Mouse (Mus musculus) CH12.LX (cell line): ENCODE data around the gene Ccdc194.

ENCODE experiments used
- CHD2 ChIP-seq: IDR thresholded peaks from 2 replicates; pipeline ENCODE4 v1.6.1; 2011; ENCODE audit warnings: low read length, improper control_type of control experiment
- CTCF ChIP-seq, 2 experiments: IDR thresholded peaks in 1 of 2; conservative IDR thresholded peaks in 1 of 2; 2 replicates each; pipeline ENCODE4 v1.5.1; 2011 to 2012; ENCODE audit warnings: low read depth in 2 of 2, low read length in 2 of 2, improper control_type of control experiment in 1 of 2, inconsistent platforms in 1 of 2, mild to moderate bottlenecking in 1 of 2, moderate library complexity in 1 of 2
- E2F4 ChIP-seq: IDR thresholded peaks from 2 replicates; pipeline ENCODE4 v1.6.1; 2011; ENCODE audit warnings: low read depth, low read length, improper control_type of control experiment; ENCODE audit not compliant: insufficient replicate concordance
- EP300 ChIP-seq: IDR thresholded peaks from 2 replicates; pipeline ENCODE4 v1.6.1; 2011; ENCODE audit warnings: low read length, improper control_type of control experiment
- HCFC1 ChIP-seq: IDR thresholded peaks from 2 replicates; pipeline ENCODE4 v1.6.1; 2012; ENCODE audit warnings: low read depth, mild to moderate bottlenecking, inconsistent platforms, low read length, improper control_type of control experiment
- KAT2A ChIP-seq: IDR thresholded peaks from 2 replicates; pipeline ENCODE4 v1.6.1; 2012; ENCODE audit warnings: low read length, improper control_type of control experiment, inconsistent platforms; ENCODE audit not compliant: insufficient replicate concordance
- MEF2A ChIP-seq: IDR thresholded peaks from 2 replicates; pipeline ENCODE4 v1.6.1; 2014; ENCODE audit warnings: low read depth, mild to moderate bottlenecking, inconsistent platforms, low read length, improper control_type of control experiment, borderline replicate concordance
- NELFE ChIP-seq: IDR thresholded peaks from 2 replicates; pipeline ENCODE4 v1.6.1; 2011; ENCODE audit warnings: low read depth, low read length, improper control_type of control experiment
- POLR2A ChIP-seq: IDR thresholded peaks from 2 replicates; pipeline ENCODE4 v1.6.1; 2011; ENCODE audit warnings: low read depth, mild to moderate bottlenecking, improper control_type of control experiment, low read length
- POLR2AphosphoS2 ChIP-seq: IDR thresholded peaks from 2 replicates; pipeline ENCODE4 v1.6.1; 2011; ENCODE audit warnings: low read depth, low read length, improper control_type of control experiment
- RCOR1 ChIP-seq: conservative IDR thresholded peaks from 2 replicates; pipeline ENCODE4 v1.6.1; 2012; ENCODE audit warnings: low read depth, mild to moderate bottlenecking, inconsistent platforms, low read length, improper control_type of control experiment
- USF1 ChIP-seq: IDR thresholded peaks from 2 replicates; pipeline ENCODE4 v1.6.1; 2014; ENCODE audit warnings: low read depth, mild to moderate bottlenecking, inconsistent platforms, low read length, improper control_type of control experiment
- ZKSCAN1 ChIP-seq: IDR thresholded peaks from 2 replicates; pipeline ENCODE4 v1.6.1; 2012; ENCODE audit warnings: low read depth, inconsistent platforms, low read length, improper control_type of control experiment, borderline replicate concordance

- TF ChIP-seq KAT2A (no peak), CTCF (conservative IDR thresholded peaks at IDR 0.05 in 1 of 2, IDR thresholded peaks at IDR 0.05 in 1 of 2; ENCODE audit: low read depth in 2 of 2, low read length in 2 of 2) (peak; percentile 45 to 67; a peak in 3 of 4 replicates), POLR2A (no peak), USF1 (no peak), POLR2AphosphoS2 (no peak), EP300 (no peak), CHD2 (no peak), NELFE (no peak), HCFC1 (no peak), ZKSCAN1 (no peak), E2F4 (no peak), RCOR1 (no peak), MEF2A (no peak)
Measured at GRCm38 (mm10) chr8:71477196-71477845, 48.2 kb downstream of the Ccdc194 start.
